8 mouse cellular contexts compared by ENCODE assay signal in genomic region chr13:111413156-111413555, GRCm38 (mm10).
A peak's percentile ranks its signal among the peaks of the same experiment; 100 is the strongest.
DNase-seq lines count a peak whose midpoint lies in the region; ATAC-seq and TF ChIP-seq lines count a peak whose summit lies in the region.

No protein-coding gene starts in this region.

- no peaks in the 10 kb centered on the region for H3K27me3 ChIP-seq in forebrain, postnatal 0 days (ENCODE audit: insufficient read depth, low read length)
- no peaks in the 10 kb centered on the region for H3K27me3 ChIP-seq in forebrain, embryonic 12.5 days
- no peaks in the 10 kb centered on the region for H3K27me3 ChIP-seq in thymus, adult 2 months (ENCODE audit: control insufficient read depth, insufficient read depth, low read length)
- H3K27me3 ChIP-seq in hindbrain, postnatal 0 days (ENCODE audit: insufficient read depth, low read length), result no peaks in the 10 kb centered on the region

- 0 out of 2 replicates have a peak, but pooled peaks cover 2% of the 10 kb centered on the region for H3K4me1 ChIP-seq in forebrain, postnatal 0 days (ENCODE audit: insufficient read depth)
- no peaks in the 10 kb centered on the region for H3K4me1 ChIP-seq in forebrain, embryonic 12.5 days
- H3K4me1 ChIP-seq in thymus, adult 2 months (replicated peaks; ENCODE audit: control insufficient read depth, insufficient read depth, low read length), result no peaks in the 10 kb centered on the region
- H3K4me1 ChIP-seq in hindbrain, postnatal 0 days (ENCODE audit: insufficient read depth, low read length), result no peaks in the 10 kb centered on the region
- no peaks in the 10 kb centered on the region for H3K4me1 ChIP-seq in lung, adult 2 months (ENCODE audit: control insufficient read depth, insufficient read depth, low read length)

- 39% methylated on average over 4 of the region's 4 CpGs for WGBS in forebrain, postnatal 0 days
- 39% methylated on average over 4 of the region's 4 CpGs for WGBS in forebrain, embryonic 12.5 days
- WGBS in thymus, adult 2 months, result 24% methylated on average over 4 of the region's 4 CpGs
- WGBS in hindbrain, postnatal 0 days, result 35% methylated on average over 4 of the region's 4 CpGs
- WGBS in lung, adult 2 months, result 19% methylated on average over 4 of the region's 4 CpGs

- H3K4me3 ChIP-seq in forebrain, postnatal 0 days (ENCODE audit: low read depth, low read length), result no peak overlapping the region
- no peak overlapping the region for H3K4me3 ChIP-seq in forebrain, embryonic 12.5 days (replicated peaks)
- H3K4me3 ChIP-seq in thymus, adult 2 months (ENCODE audit: control insufficient read depth, insufficient read depth, low read length), result no peak overlapping the region
- H3K4me3 ChIP-seq in hindbrain, postnatal 0 days (ENCODE audit: low read length), result no peak overlapping the region
- no peak overlapping the region for H3K4me3 ChIP-seq in lung, adult 2 months (replicated peaks; ENCODE audit: extremely low read depth, low read depth, low read length)

- H3K9ac ChIP-seq in forebrain, postnatal 0 days, result no peak overlapping the region
- no peak overlapping the region for H3K9ac ChIP-seq in forebrain, embryonic 12.5 days
- H3K9ac ChIP-seq in hindbrain, postnatal 0 days (replicated peaks; ENCODE audit: low read length), result no peak overlapping the region

- TF ChIP-seq CTCF in forebrain, postnatal 0 days (IDR thresholded peaks at IDR 0.05; ENCODE audit: low read depth), result peak; percentile 78
- no peak for TF ChIP-seq CTCF in thymus, adult 2 months (IDR thresholded peaks at IDR 0.05; ENCODE audit: borderline replicate concordance, control insufficient read depth, extremely low read depth, insufficient read depth, low read length, poor library complexity)
- TF ChIP-seq CTCF in hindbrain, postnatal 0 days (IDR thresholded peaks at IDR 0.05; ENCODE audit: low read depth), result peak; percentile 80
- TF ChIP-seq CTCF in lung, adult 2 months (IDR thresholded peaks at IDR 0.05; ENCODE audit: insufficient read depth, low read length), result no peak; the same call in 1 of the 2 replicates

- no peak for TF ChIP-seq POLR2A in thymus, adult 2 months (IDR thresholded peaks at IDR 0.05; ENCODE audit: control insufficient read depth, extremely low read depth, insufficient read depth, low read length, poor library complexity)
- no peak for TF ChIP-seq POLR2A in lung, adult 2 months (IDR thresholded peaks at IDR 0.05; ENCODE audit: borderline replicate concordance, extremely low read depth, low read depth, low read length)

- ATAC-seq in forebrain, postnatal 0 days, result no peak
- ATAC-seq in forebrain, embryonic 12.5 days (ENCODE audit: low FRiP score), result no peak
- no peak for ATAC-seq in hindbrain, postnatal 0 days

- no peaks in the 10 kb centered on the region for H3K9me3 ChIP-seq in forebrain, postnatal 0 days (ENCODE audit: low read length)
- H3K9me3 ChIP-seq in forebrain, embryonic 12.5 days, result no peaks in the 10 kb centered on the region
- no peaks in the 10 kb centered on the region for H3K9me3 ChIP-seq in hindbrain, postnatal 0 days (ENCODE audit: low read length)

- H3K4me2 ChIP-seq in forebrain, postnatal 0 days (ENCODE audit: low read depth), result no peak overlapping the region
- no peak overlapping the region for H3K4me2 ChIP-seq in forebrain, embryonic 12.5 days
- no peak overlapping the region for H3K4me2 ChIP-seq in hindbrain, postnatal 0 days (ENCODE audit: low read depth, low read length)

- no peak overlapping the region for H3K27ac ChIP-seq in forebrain, postnatal 0 days (ENCODE audit: low read depth, low read length)
- no peak overlapping the region for H3K27ac ChIP-seq in forebrain, embryonic 12.5 days
- no peak overlapping the region for H3K27ac ChIP-seq in thymus, adult 2 months (ENCODE audit: control insufficient read depth, insufficient read depth, low read length)
- no peak overlapping the region for H3K27ac ChIP-seq in hindbrain, postnatal 0 days

- no peaks in the 10 kb centered on the region for H3K36me3 ChIP-seq in forebrain, postnatal 0 days (ENCODE audit: insufficient read depth)
- H3K36me3 ChIP-seq in forebrain, embryonic 12.5 days (replicated peaks), result no peaks in the 10 kb centered on the region
- H3K36me3 ChIP-seq in thymus, adult 2 months (ENCODE audit: control insufficient read depth, insufficient read depth, low read length), result no peaks in the 10 kb centered on the region
- H3K36me3 ChIP-seq in hindbrain, postnatal 0 days (ENCODE audit: insufficient read depth, low read length), result no peaks in the 10 kb centered on the region

- peak; percentile 80 for DNase-seq in forebrain, postnatal 0 days
- DNase-seq in thymus, adult 2 months, result peak; percentile 62
- DNase-seq in thymus, adult 18-20 months, result no peak
- peak; percentile 87 to 90 for DNase-seq in cerebellum, postnatal 10 days
- peak; percentile 85 for DNase-seq in hindbrain, postnatal 0 days (ENCODE audit: low spot score)
- DNase-seq in lung, adult 2 months, result peak; percentile 48
- peak; percentile 50 to 83 for DNase-seq in spleen, postnatal 10 days (ENCODE audit: low spot score in 2 of 2)

Comparison
In these comparisons a context has a peak if more than half of its experiments do, and no peak if none do; other contexts are left out.
1. DNase-seq: peak in forebrain, postnatal 0 days (single experiment), thymus, adult 2 months (single experiment), cerebellum, postnatal 10 days (2 of 2), hindbrain, postnatal 0 days (single experiment), lung, adult 2 months (single experiment) and spleen, postnatal 10 days (2 of 2); none in thymus, adult 18-20 months (0 of 2).
2. CTCF ChIP-seq: peak in forebrain, postnatal 0 days (single experiment) and hindbrain, postnatal 0 days (single experiment); none in thymus, adult 2 months (single experiment) and lung, adult 2 months (single experiment).